Mouse (Mus musculus) adrenal gland, postnatal 36 days (tissue): ENCODE data around the gene Ano3. TPM values are rescaled to one million over a fixed set of nuclear protein-coding genes. Genes with fewer than 3 reads are reported as not detected.
"Not testable (repeated sequence)": the region's sequence is repeated elsewhere in the genome, so short reads cannot be mapped to it uniquely, and the experiment has no call there.

Experiments
- DNase-seq, 2 experiments: peaks; one replicate each; pipeline ENCODE4 v3.0.0; 2021; ENCODE audit warnings: mixed read lengths in 1 of 2
- long read RNA-seq, 2 experiments: library from polyadenylated mRNA; stranded (forward); transcript quantifications; one replicate each; pipeline ENCODE4 v2.0.0; 2021; ENCODE audit warnings: borderline sequencing depth in 2 of 2
- total RNA-seq, 2 experiments: library from RNA; stranded (reverse); gene quantifications; 2 replicates each; pipeline ENCODE4 v1.2.3; 2021

Ano3 gene
- total RNA-seq, result under 1 TPM; 0.13 TPM
- long read RNA-seq, experiment 1, partial matches to known transcripts, result 0 of 2 reads
- long read RNA-seq, experiment 1, other reads (novel, unspliced or antisense), result 2 of 2 reads
- long read RNA-seq, experiment 2, partial matches to known transcripts, result 0 of 1 reads
- long read RNA-seq, experiment 2, other reads (novel, unspliced or antisense), result 1 of 1 reads

- DNase-seq, result not testable (repeated sequence)
These were observed at the start of gene Ano3 for GRCm38 (mm10) chr2:110950823-110951222. Gene Ano3, minus strand, starts transcription at chr2:110950923.

- DNase-seq, result no peak
These were observed 39.3 kb upstream of the Ano3 start for GRCm38 (mm10) chr2:110990071-110990470.

- no peak for DNase-seq
These were observed 38.8 kb upstream of the Ano3 start for GRCm38 (mm10) chr2:110989539-110989938.

- no peak for DNase-seq
These were observed 35.1 kb upstream of the Ano3 start for GRCm38 (mm10) chr2:110985853-110986271.

GRCm38 (mm10) chr2:110981733-110982132 lies 31.0 kb upstream of the Ano3 start:
- DNase-seq, result no peak

GRCm38 (mm10) chr2:110979610-110980009 lies 28.9 kb upstream of the Ano3 start:
- no peak for DNase-seq

GRCm38 (mm10) chr2:110976871-110977270 lies 26.1 kb upstream of the Ano3 start:
- no peak for DNase-seq

- no peak for DNase-seq
These were observed 19.4 kb upstream of the Ano3 start for GRCm38 (mm10) chr2:110970158-110970557.

- DNase-seq, result no peak
These were observed 14.7 kb upstream of the Ano3 start for GRCm38 (mm10) chr2:110965398-110965797.

GRCm38 (mm10) chr2:110950432-110950803 lies 305 bp downstream of the Ano3 start:
- DNase-seq, result no peak

- peak in 1 of 2 experiments; percentile 2 for DNase-seq
These were observed 868 bp downstream of the Ano3 start for GRCm38 (mm10) chr2:110949679-110950431.

GRCm38 (mm10) chr2:110945171-110945570 lies 5.6 kb downstream of the Ano3 start:
- no peak for DNase-seq

GRCm38 (mm10) chr2:110935691-110936090 lies 15.0 kb downstream of the Ano3 start:
- DNase-seq, result no peak

- no peak for DNase-seq
These were observed 21.6 kb downstream of the Ano3 start for GRCm38 (mm10) chr2:110929126-110929525.

- DNase-seq, result no peak
These were observed 41.2 kb downstream of the Ano3 start for GRCm38 (mm10) chr2:110909506-110909905.

GRCm38 (mm10) chr2:110906473-110906872 lies 44.2 kb downstream of the Ano3 start:
- DNase-seq, result no peak

GRCm38 (mm10) chr2:110896477-110897270 lies 54.0 kb downstream of the Ano3 start:
- no peak for DNase-seq

- no peak for DNase-seq
These were observed 79.1 kb downstream of the Ano3 start for GRCm38 (mm10) chr2:110871650-110872049.

GRCm38 (mm10) chr2:110865584-110865983 lies 85.1 kb downstream of the Ano3 start:
- no peak for DNase-seq

- no peak for DNase-seq
These were observed 87.3 kb downstream of the Ano3 start for GRCm38 (mm10) chr2:110863376-110863775.

- no peak for DNase-seq
These were observed 111.0 kb downstream of the Ano3 start for GRCm38 (mm10) chr2:110839559-110840243.

GRCm38 (mm10) chr2:110816189-110816588 lies 134.5 kb downstream of the Ano3 start:
- no peak for DNase-seq
